Comparison of ENCODE assay signal across 27 mouse cellular contexts in the genomic region with DNA sequence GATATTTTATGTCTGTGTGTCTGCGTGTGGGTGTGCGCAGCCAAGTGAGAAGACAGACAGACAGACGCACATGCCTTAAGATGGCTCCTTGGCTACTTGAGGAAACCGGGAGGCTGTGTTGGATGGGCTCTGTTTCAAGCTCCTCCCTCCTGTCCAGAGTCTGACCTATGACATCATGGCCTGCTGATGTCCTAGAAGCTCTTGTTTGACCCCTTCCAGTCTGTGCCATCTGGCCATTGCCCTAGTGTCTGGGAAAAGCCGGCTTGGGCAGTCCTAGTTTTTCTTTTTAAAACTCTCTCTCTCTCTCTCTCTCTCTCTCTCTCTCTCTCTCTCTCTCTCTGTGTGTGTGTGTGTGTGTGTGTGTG.
DNase-seq lines count a peak whose midpoint lies in the region; ATAC-seq and TF ChIP-seq lines count a peak whose summit lies in the region.
"Had no signal": no experiment of that assay in that cellular context is flagged by ENCODE, and none has a peak within 500 bp of the region (broad histone marks: within the 10 kb centered on the region; RNA-seq: fewer than 3 reads in every experiment).

No protein-coding gene starts in this region.

- no peak for DNase-seq in hindbrain, embryonic 10.5 days (ENCODE audit: low spot score)
- no peak for DNase-seq in forebrain, postnatal 0 days
- DNase-seq: adrenal gland, adult 2 months; cerebellum, adult 2 months; cerebellum, postnatal 36 days; gastrocnemius, postnatal 14 days; heart, adult 11 months; left cerebral cortex, postnatal 4 days; lung, embryonic 14.5 days; right cerebral cortex, postnatal 25 days; spleen, adult 18-20 months had no signal

- peaks cover 36% of the 10 kb centered on the region for H3K4me1 ChIP-seq in hindbrain, embryonic 10.5 days (replicated peaks)
- peaks cover 6% of the 10 kb centered on the region; the same call in 1 of the 2 replicates for H3K4me1 ChIP-seq in hindbrain, embryonic 12.5 days
- H3K4me1 ChIP-seq in kidney, embryonic 15.5 days, result peaks cover 22% of the 10 kb centered on the region
- H3K4me1 ChIP-seq in kidney, embryonic 14.5 days (ENCODE audit: control insufficient read depth, insufficient read depth, low read length), result peaks cover 14% of the 10 kb centered on the region
- H3K4me1 ChIP-seq in kidney, embryonic 16.5 days (ENCODE audit: insufficient read depth, low read length), result peaks cover 13% of the 10 kb centered on the region
- peaks cover 27% of the 10 kb centered on the region for H3K4me1 ChIP-seq in limb, embryonic 12.5 days (replicated peaks)
- no peaks in the 10 kb centered on the region for H3K4me1 ChIP-seq in forebrain, postnatal 0 days (ENCODE audit: insufficient read depth)
- H3K4me1 ChIP-seq: liver, embryonic 12.5 days had no signal

- no peaks in the 10 kb centered on the region for H3K36me3 ChIP-seq in hindbrain, embryonic 10.5 days
- no peaks in the 10 kb centered on the region for H3K36me3 ChIP-seq in hindbrain, embryonic 12.5 days
- H3K36me3 ChIP-seq in kidney, embryonic 15.5 days, result no peaks in the 10 kb centered on the region
- no peaks in the 10 kb centered on the region for H3K36me3 ChIP-seq in kidney, embryonic 14.5 days (ENCODE audit: control insufficient read depth, insufficient read depth, low read length)
- no peaks in the 10 kb centered on the region for H3K36me3 ChIP-seq in kidney, embryonic 16.5 days (ENCODE audit: insufficient read depth, low read length)
- H3K36me3 ChIP-seq in limb, embryonic 12.5 days, result no peaks in the 10 kb centered on the region
- no peaks in the 10 kb centered on the region for H3K36me3 ChIP-seq in forebrain, postnatal 0 days (ENCODE audit: insufficient read depth)
- H3K36me3 ChIP-seq: forebrain, embryonic 10.5 days; G1E; hindbrain, embryonic 13.5 days; liver, embryonic 12.5 days had no signal

- H3K4me2 ChIP-seq in hindbrain, embryonic 12.5 days (replicated peaks), result no peak overlapping the region
- peak overlapping the region; percentile 32 for H3K4me2 ChIP-seq in kidney, embryonic 15.5 days
- H3K4me2 ChIP-seq in kidney, embryonic 14.5 days (replicated peaks; ENCODE audit: low read depth, low read length), result no peak overlapping the region
- no peak overlapping the region for H3K4me2 ChIP-seq in kidney, embryonic 16.5 days (replicated peaks; ENCODE audit: low read depth, low read length)
- H3K4me2 ChIP-seq in limb, embryonic 12.5 days, result peak overlapping the region; percentile 21; the same call in 1 of the 2 replicates
- H3K4me2 ChIP-seq in forebrain, postnatal 0 days (ENCODE audit: low read depth), result no peak overlapping the region
- H3K4me2 ChIP-seq: heart, embryonic 13.5 days; hindbrain, embryonic 13.5 days; liver, embryonic 12.5 days; lung, embryonic 14.5 days; midbrain, embryonic 11.5 days had no signal

- H3K9ac ChIP-seq in hindbrain, embryonic 12.5 days, result no peak overlapping the region
- no peak overlapping the region for H3K9ac ChIP-seq in kidney, embryonic 15.5 days
- H3K9ac ChIP-seq in kidney, embryonic 14.5 days (ENCODE audit: low read depth, low read length), result no peak overlapping the region
- no peak overlapping the region for H3K9ac ChIP-seq in kidney, embryonic 16.5 days (replicated peaks; ENCODE audit: low read length)
- no peak overlapping the region for H3K9ac ChIP-seq in limb, embryonic 12.5 days (replicated peaks)
- no peak overlapping the region for H3K9ac ChIP-seq in forebrain, postnatal 0 days
- H3K9ac ChIP-seq: heart, embryonic 13.5 days; hindbrain, embryonic 13.5 days; liver, embryonic 12.5 days; lung, embryonic 14.5 days had no signal

- no peak for TF ChIP-seq CTCF in forebrain, postnatal 0 days (IDR thresholded peaks at IDR 0.05; ENCODE audit: low read depth)

- peaks cover 10% of the 10 kb centered on the region; the same call in 1 of the 2 replicates for H3K27me3 ChIP-seq in hindbrain, embryonic 10.5 days (ENCODE audit: insufficient read depth, poor library complexity, severe bottlenecking)
- peaks cover 10% of the 10 kb centered on the region; the same call in 1 of the 2 replicates for H3K27me3 ChIP-seq in hindbrain, embryonic 12.5 days
- H3K27me3 ChIP-seq in kidney, embryonic 15.5 days, result peaks cover 71% of the 10 kb centered on the region
- H3K27me3 ChIP-seq in kidney, embryonic 14.5 days (ENCODE audit: control insufficient read depth, insufficient read depth, low read length), result peaks cover 15% of the 10 kb centered on the region; the same call in 1 of the 2 replicates
- H3K27me3 ChIP-seq in kidney, embryonic 16.5 days (ENCODE audit: insufficient read depth, low read length), result peaks cover 30% of the 10 kb centered on the region
- peaks cover 81% of the 10 kb centered on the region for H3K27me3 ChIP-seq in limb, embryonic 12.5 days
- no peaks in the 10 kb centered on the region for H3K27me3 ChIP-seq in forebrain, postnatal 0 days (ENCODE audit: insufficient read depth, low read length)
- H3K27me3 ChIP-seq: heart, embryonic 13.5 days had no signal

- 78% methylated on average over 5 of the region's 5 CpGs for WGBS in hindbrain, embryonic 10.5 days
- 79% methylated on average over 5 of the region's 5 CpGs for WGBS in hindbrain, embryonic 12.5 days
- WGBS in kidney, embryonic 15.5 days, result 34% methylated on average over 5 of the region's 5 CpGs
- WGBS in kidney, embryonic 14.5 days, result 31% methylated on average over 5 of the region's 5 CpGs
- 31% methylated on average over 5 of the region's 5 CpGs for WGBS in kidney, embryonic 16.5 days
- 60% methylated on average over 5 of the region's 5 CpGs for WGBS in limb, embryonic 12.5 days
- 88% methylated on average over 5 of the region's 5 CpGs for WGBS in forebrain, postnatal 0 days

- H3K4me3 ChIP-seq in hindbrain, embryonic 10.5 days, result no peak overlapping the region
- no peak overlapping the region for H3K4me3 ChIP-seq in hindbrain, embryonic 12.5 days
- H3K4me3 ChIP-seq in kidney, embryonic 15.5 days (replicated peaks), result no peak overlapping the region
- no peak overlapping the region for H3K4me3 ChIP-seq in kidney, embryonic 14.5 days (ENCODE audit: low read length)
- H3K4me3 ChIP-seq in kidney, embryonic 16.5 days (ENCODE audit: low read length), result no peak overlapping the region
- no peak overlapping the region for H3K4me3 ChIP-seq in limb, embryonic 12.5 days (replicated peaks)
- no peak overlapping the region for H3K4me3 ChIP-seq in forebrain, postnatal 0 days (ENCODE audit: low read depth, low read length)
- H3K4me3 ChIP-seq: forebrain, embryonic 10.5 days; heart, embryonic 13.5 days; hindbrain, embryonic 13.5 days; left cerebral cortex, adult 2 months; liver, embryonic 12.5 days had no signal

- no peak for ATAC-seq in hindbrain, embryonic 12.5 days (ENCODE audit: low FRiP score)
- ATAC-seq in kidney, embryonic 15.5 days (replicated peaks; ENCODE audit: low FRiP score), result peak; percentile 17; the same call in 1 of the 2 replicates
- ATAC-seq in kidney, embryonic 14.5 days (ENCODE audit: low FRiP score, low TSS enrichment), result no peak
- ATAC-seq in kidney, embryonic 16.5 days (ENCODE audit: low FRiP score, low TSS enrichment), result peak; percentile 42; the same call in 1 of the 2 replicates
- 0 out of 2 replicates have a peak, but pooled peaks have one; percentile 5 for ATAC-seq in limb, embryonic 12.5 days (ENCODE audit: insufficient number of reproducible peaks, insufficient read depth, low FRiP score, low TSS enrichment, low read depth)
- ATAC-seq in cerebellum, adult (ENCODE audit: insufficient number of reproducible peaks, low FRiP score, low TSS enrichment), result no peak
- no peak for ATAC-seq in forebrain, postnatal 0 days
- ATAC-seq: forebrain, embryonic 16.5 days; liver, embryonic 12.5 days; Patski had no signal

- H3K27ac ChIP-seq in hindbrain, embryonic 10.5 days, result peak overlapping the region; percentile 25; the same call in 1 of the 2 replicates
- no peak overlapping the region for H3K27ac ChIP-seq in hindbrain, embryonic 12.5 days
- H3K27ac ChIP-seq in kidney, embryonic 15.5 days, result 0 out of 2 replicates have a peak overlapping the region, but pooled peaks have one; percentile 22
- H3K27ac ChIP-seq in kidney, embryonic 14.5 days (ENCODE audit: low read depth, low read length), result no peak overlapping the region
- no peak overlapping the region for H3K27ac ChIP-seq in kidney, embryonic 16.5 days (ENCODE audit: low read length)
- no peak overlapping the region for H3K27ac ChIP-seq in limb, embryonic 12.5 days
- no peak overlapping the region for H3K27ac ChIP-seq in forebrain, postnatal 0 days (ENCODE audit: low read depth, low read length)
- H3K27ac ChIP-seq: heart, embryonic 13.5 days; hindbrain, embryonic 13.5 days; left cerebral cortex, adult 2 months; liver, embryonic 12.5 days; macrophage had no signal

- no peaks in the 10 kb centered on the region for H3K9me3 ChIP-seq in hindbrain, embryonic 10.5 days
- no peaks in the 10 kb centered on the region for H3K9me3 ChIP-seq in hindbrain, embryonic 12.5 days (replicated peaks)
- no peaks in the 10 kb centered on the region for H3K9me3 ChIP-seq in kidney, embryonic 15.5 days (replicated peaks)
- no peaks in the 10 kb centered on the region for H3K9me3 ChIP-seq in kidney, embryonic 14.5 days (ENCODE audit: control insufficient read depth, low read length)
- no peaks in the 10 kb centered on the region for H3K9me3 ChIP-seq in kidney, embryonic 16.5 days (ENCODE audit: low read length)
- H3K9me3 ChIP-seq in limb, embryonic 12.5 days, result no peaks in the 10 kb centered on the region
- no peaks in the 10 kb centered on the region for H3K9me3 ChIP-seq in forebrain, postnatal 0 days (ENCODE audit: low read length)
- H3K9me3 ChIP-seq: forebrain, embryonic 10.5 days; heart, embryonic 13.5 days; hindbrain, embryonic 13.5 days; liver, embryonic 12.5 days had no signal

Comparison
In these comparisons a context has a peak if more than half of its experiments do, and no peak if none do; other contexts are left out.
1. H3K27ac ChIP-seq: peak in hindbrain, embryonic 10.5 days (single experiment) and kidney, embryonic 15.5 days (single experiment); none in hindbrain, embryonic 12.5 days (single experiment), kidney, embryonic 14.5 days (single experiment), kidney, embryonic 16.5 days (single experiment), limb, embryonic 12.5 days (single experiment) and forebrain, postnatal 0 days (single experiment).
2. ATAC-seq: peak in kidney, embryonic 15.5 days (single experiment), kidney, embryonic 16.5 days (single experiment) and limb, embryonic 12.5 days (single experiment); none in hindbrain, embryonic 12.5 days (single experiment), kidney, embryonic 14.5 days (single experiment), cerebellum, adult (single experiment) and forebrain, postnatal 0 days (single experiment).
3. H3K4me2 ChIP-seq: peak in kidney, embryonic 15.5 days (single experiment) and limb, embryonic 12.5 days (single experiment); none in hindbrain, embryonic 12.5 days (single experiment), kidney, embryonic 14.5 days (single experiment), kidney, embryonic 16.5 days (single experiment) and forebrain, postnatal 0 days (single experiment).